Mouse (Mus musculus) liver, embryonic 12.5 days (tissue): ENCODE data around the gene Abhd12. TPM values are rescaled to one million over a fixed set of nuclear protein-coding genes. Genes with fewer than 3 reads are reported as not detected.

Source experiments
- ATAC-seq: fragments of 200-750 bp; cut with Nextera tagmentation; 2 replicates; pipeline ENCODE4 v1.8.0; 2017; ENCODE audit warnings: moderate number of reproducible peaks, mild to moderate bottlenecking, moderate library complexity
- H3K27ac ChIP-seq: fragments of 300-500 bp; sonication (generic); 2 replicates; pipeline ENCODE4 v1.5.1; 2016; ENCODE audit warnings: mild to moderate bottlenecking
- H3K27me3 ChIP-seq: fragments of 300-500 bp; sonication (generic); replicated peaks from 2 replicates; pipeline ENCODE4 v1.6.1; 2016; ENCODE audit warnings: mild to moderate bottlenecking, moderate library complexity
- H3K36me3 ChIP-seq: fragments of 300-500 bp; sonication (generic); 2 replicates; pipeline ENCODE4 v1.6.1; 2016; ENCODE audit warnings: mild to moderate bottlenecking, moderate library complexity
- H3K4me1 ChIP-seq: fragments of 300-500 bp; sonication (generic); 2 replicates; pipeline ENCODE4 v1.6.1; 2016
- H3K4me2 ChIP-seq: fragments of 300-500 bp; sonication (generic); 2 replicates; pipeline ENCODE4 v1.6.1; 2016; ENCODE audit warnings: mild to moderate bottlenecking, moderate library complexity
- H3K4me3 ChIP-seq: fragments of 300-500 bp; sonication (generic); 2 replicates; pipeline ENCODE4 v1.5.1; 2016; ENCODE audit warnings: mild to moderate bottlenecking, moderate library complexity
- H3K9ac ChIP-seq: fragments of 300-500 bp; sonication (generic); 2 replicates; pipeline ENCODE4 v1.6.1; 2016; ENCODE audit warnings: mild to moderate bottlenecking, moderate library complexity
- H3K9me3 ChIP-seq: fragments of 300-500 bp; sonication (generic); replicated peaks from 2 replicates; pipeline ENCODE4 v1.6.1; 2016; ENCODE audit warnings: mild to moderate bottlenecking, moderate library complexity
- WGBS: fragments of 180-500 bp; shearing (Covaris S2); methylation state at CpG from one replicate; pipeline ENCODE4 v1.1.7; 2016; ENCODE audit not compliant: insufficient replicate concordance; 5-methylcytosine and 5-hydroxymethylcytosine counted together
- polyA plus RNA-seq: library from polyadenylated mRNA; unstranded; fragments of >200 nt; fragmentation: Nextera tagmentation; extraction: Ambion mirVana; gene quantifications from 2 replicates; pipeline ENCODE4 v1.2.1, GENCODE M21; 2016

Gene Abhd12
- polyA plus RNA-seq, 1 experiment from 2014 or later: 25.3 TPM

GRCm38 (mm10) chr2:150927038-150927720 lies 22.6 kb upstream of the Abhd12 start:
- no peak overlapping the region for H3K4me3 ChIP-seq
- peaks cover 82% of the 10 kb centered on the region for H3K36me3 ChIP-seq
- H3K27me3 ChIP-seq: no peaks in the 10 kb centered on the region
- ATAC-seq: no peak
- WGBS: 86% methylated on average over 11 of the region's 11 CpGs
- H3K27ac ChIP-seq: no peak overlapping the region
- no peaks in the 10 kb centered on the region for H3K9me3 ChIP-seq
- H3K9ac ChIP-seq: no peak overlapping the region
- H3K4me1 ChIP-seq: peaks cover 9% of the 10 kb centered on the region; the same call in 1 of the 2 replicates
- H3K4me2 ChIP-seq: no peak overlapping the region

GRCm38 (mm10) chr2:150923505-150923904 lies 19.0 kb upstream of the Abhd12 start:
- WGBS: 61% methylated on average over 7 of the region's 7 CpGs
- H3K9ac ChIP-seq: no peak overlapping the region
- peaks cover 9% of the 10 kb centered on the region; the same call in 1 of the 2 replicates for H3K4me1 ChIP-seq
- H3K27me3 ChIP-seq: no peaks in the 10 kb centered on the region
- no peak overlapping the region for H3K27ac ChIP-seq
- ATAC-seq: no peak
- no peak overlapping the region for H3K4me2 ChIP-seq
- no peaks in the 10 kb centered on the region for H3K9me3 ChIP-seq
- H3K4me3 ChIP-seq: no peak overlapping the region
- H3K36me3 ChIP-seq: peaks cover 72% of the 10 kb centered on the region

GRCm38 (mm10) chr2:150923026-150923425 lies 18.5 kb upstream of the Abhd12 start:
- H3K27ac ChIP-seq: no peak overlapping the region
- 87% methylated on average over 3 of the region's 3 CpGs for WGBS
- no peaks in the 10 kb centered on the region for H3K27me3 ChIP-seq
- no peak overlapping the region for H3K9ac ChIP-seq
- H3K4me3 ChIP-seq: no peak overlapping the region
- no peak for ATAC-seq
- peaks cover 9% of the 10 kb centered on the region; the same call in 1 of the 2 replicates for H3K4me1 ChIP-seq
- H3K9me3 ChIP-seq: no peaks in the 10 kb centered on the region
- H3K4me2 ChIP-seq: no peak overlapping the region
- peaks cover 72% of the 10 kb centered on the region for H3K36me3 ChIP-seq

- Histone ChIP-seq H3K9ac (no peak overlapping the region), H3K9me3 (no peaks in the 10 kb centered on the region), H3K4me2 (no peak overlapping the region), H3K4me1 (peaks cover 9% of the 10 kb centered on the region; the same call in 1 of the 2 replicates), H3K4me3 (no peak overlapping the region), H3K36me3 (peaks cover 70% of the 10 kb centered on the region), H3K27me3 (no peaks in the 10 kb centered on the region), H3K27ac (no peak overlapping the region)
- no peak for ATAC-seq
- WGBS: 90% methylated on average over 4 of the region's 4 CpGs
Observed at GRCm38 (mm10) chr2:150922165-150922564, 17.6 kb upstream of the Abhd12 start.

GRCm38 (mm10) chr2:150921697-150922096 lies 17.2 kb upstream of the Abhd12 start:
- Histone ChIP-seq H3K9ac (no peak overlapping the region), H3K4me3 (no peak overlapping the region), H3K9me3 (no peaks in the 10 kb centered on the region), H3K36me3 (peaks cover 70% of the 10 kb centered on the region), H3K27me3 (no peaks in the 10 kb centered on the region), H3K4me2 (no peak overlapping the region), H3K4me1 (peaks cover 9% of the 10 kb centered on the region; the same call in 1 of the 2 replicates), H3K27ac (no peak overlapping the region)
- 81% methylated on average over 6 of the region's 6 CpGs for WGBS
- ATAC-seq: no peak

- WGBS: 52% methylated on average over 3 of the region's 3 CpGs
- Histone ChIP-seq H3K4me3 (no peak overlapping the region), H3K9me3 (no peaks in the 10 kb centered on the region), H3K27me3 (no peaks in the 10 kb centered on the region), H3K9ac (no peak overlapping the region), H3K4me1 (peaks cover 13% of the 10 kb centered on the region), H3K27ac (no peak overlapping the region), H3K4me2 (no peak overlapping the region), H3K36me3 (peaks cover 69% of the 10 kb centered on the region)
- ATAC-seq: 0 out of 2 replicates have a peak, but pooled peaks have one; percentile 33
Observed at GRCm38 (mm10) chr2:150920543-150920942, 16.0 kb upstream of the Abhd12 start.

- Histone ChIP-seq H3K9ac (no peak overlapping the region), H3K36me3 (peaks cover 74% of the 10 kb centered on the region), H3K4me2 (no peak overlapping the region), H3K27me3 (no peaks in the 10 kb centered on the region), H3K4me3 (no peak overlapping the region), H3K4me1 (peaks cover 11% of the 10 kb centered on the region), H3K9me3 (no peaks in the 10 kb centered on the region), H3K27ac (no peak overlapping the region)
- no peak for ATAC-seq
- 82% methylated on average over 3 of the region's 3 CpGs for WGBS
Observed at GRCm38 (mm10) chr2:150918720-150919119, 14.2 kb upstream of the Abhd12 start.

GRCm38 (mm10) chr2:150915786-150916185 lies 11.2 kb upstream of the Abhd12 start:
- H3K9ac ChIP-seq: no peak overlapping the region

GRCm38 (mm10) chr2:150914781-150915515 lies 10.4 kb upstream of the Abhd12 start:
- no peak overlapping the region for H3K4me2 ChIP-seq
- no peaks in the 10 kb centered on the region for H3K27me3 ChIP-seq
- ATAC-seq: no peak
- no peak overlapping the region for H3K9ac ChIP-seq
- H3K4me1 ChIP-seq: peaks cover 24% of the 10 kb centered on the region
- H3K9me3 ChIP-seq: no peaks in the 10 kb centered on the region
- no peak overlapping the region for H3K27ac ChIP-seq
- 74% methylated on average over 4 of the region's 4 CpGs for WGBS
- no peak overlapping the region for H3K4me3 ChIP-seq
- peaks cover 52% of the 10 kb centered on the region for H3K36me3 ChIP-seq

More at GRCm38 (mm10) chr2:150915786-150916185, 11.2 kb upstream of the Abhd12 start:
- Histone ChIP-seq H3K4me3 (no peak overlapping the region), H3K4me1 (peaks cover 17% of the 10 kb centered on the region), H3K27me3 (no peaks in the 10 kb centered on the region), H3K27ac (no peak overlapping the region), H3K9me3 (no peaks in the 10 kb centered on the region), H3K4me2 (no peak overlapping the region), H3K36me3 (peaks cover 58% of the 10 kb centered on the region)
- 66% methylated on average over 5 of the region's 5 CpGs for WGBS
- no peak for ATAC-seq

GRCm38 (mm10) chr2:150910295-150910881 lies 5.8 kb upstream of the Abhd12 start:
- ATAC-seq: no peak

GRCm38 (mm10) chr2:150909429-150910039 lies 5.0 kb upstream of the Abhd12 start:
- peak; percentile 90 for ATAC-seq
- H3K4me2 ChIP-seq: peak overlapping the region; percentile 83

More at GRCm38 (mm10) chr2:150910295-150910881, 5.8 kb upstream of the Abhd12 start:
- H3K9me3 ChIP-seq: no peaks in the 10 kb centered on the region
- H3K4me1 ChIP-seq: peaks cover 32% of the 10 kb centered on the region
- peak overlapping the region; percentile 78 for H3K9ac ChIP-seq
- peak overlapping the region; percentile 90 for H3K27ac ChIP-seq
- peak overlapping the region; percentile 83 for H3K4me2 ChIP-seq
- H3K27me3 ChIP-seq: peaks cover 5% of the 10 kb centered on the region; the same call in 1 of the 2 replicates
- peaks cover 18% of the 10 kb centered on the region for H3K36me3 ChIP-seq
- peak overlapping the region; percentile 78 for H3K4me3 ChIP-seq
- WGBS: 43% methylated on average over 7 of the region's 10 CpGs

More at GRCm38 (mm10) chr2:150909429-150910039, 5.0 kb upstream of the Abhd12 start:
- H3K4me1 ChIP-seq: peaks cover 37% of the 10 kb centered on the region
- H3K9me3 ChIP-seq: no peaks in the 10 kb centered on the region
- peaks cover 5% of the 10 kb centered on the region; the same call in 1 of the 2 replicates for H3K27me3 ChIP-seq
- peak overlapping the region; percentile 90 for H3K27ac ChIP-seq
- peaks cover 11% of the 10 kb centered on the region for H3K36me3 ChIP-seq
- under 1% methylated on average over 35 of the region's 35 CpGs for WGBS
- H3K9ac ChIP-seq: peak overlapping the region; percentile 78
- H3K4me3 ChIP-seq: peak overlapping the region; percentile 78
